Mouse (Mus musculus) embryonic facial prominence, embryonic 11.5 days (tissue): ENCODE measurements at regions not wholly inside any gene's neighbourhood (a gene's known extent, or its start where the extent isn't known, plus 50 kb on each side); places are given as distances from the start of the nearest gene placed in this dataset.
A peak's percentile ranks its signal among the peaks of the same experiment; 100 is the strongest.

Source experiments
- ATAC-seq: fragments of 200-750 bp; cut with Nextera tagmentation; replicated peaks from 2 replicates; pipeline ENCODE4 v1.8.0; 2017; ENCODE audit warnings: low read depth; ENCODE audit not compliant: insufficient number of reproducible peaks, low FRiP score, low TSS enrichment
- DNase-seq: peaks from one replicate; pipeline ENCODE4 v3.0.0-alpha.2; 2015; ENCODE audit warnings: low spot score
- H3K27ac ChIP-seq: fragments of 300-500 bp; sonication (generic); replicated peaks from 2 replicates; pipeline ENCODE4 v1.5.1; 2014; ENCODE audit warnings: mild to moderate bottlenecking, low read depth, low read length, control low read depth
- H3K27me3 ChIP-seq: fragments of 300-500 bp; sonication (generic); 2 replicates; pipeline ENCODE4 v1.6.1; 2014; ENCODE audit warnings: mild to moderate bottlenecking, low read length, moderate library complexity, mixed read lengths; ENCODE audit not compliant: control insufficient read depth, insufficient read depth
- H3K36me3 ChIP-seq: fragments of 300-500 bp; sonication (generic); replicated peaks from 2 replicates; pipeline ENCODE4 v1.6.1; 2014; ENCODE audit warnings: low read depth, mild to moderate bottlenecking, low read length, moderate library complexity, mixed read lengths; ENCODE audit not compliant: control insufficient read depth, insufficient read depth
- H3K4me1 ChIP-seq: fragments of 300-500 bp; sonication (generic); 2 replicates; pipeline ENCODE4 v1.6.1; 2014; ENCODE audit warnings: low read length, mixed read lengths; ENCODE audit not compliant: control insufficient read depth, insufficient read depth
- H3K4me2 ChIP-seq: fragments of 300-500 bp; sonication (generic); 2 replicates; pipeline ENCODE4 v1.6.1; 2014; ENCODE audit warnings: low read depth, mild to moderate bottlenecking, control low read depth, low read length, moderate library complexity
- H3K4me3 ChIP-seq: fragments of 300-500 bp; sonication (generic); 2 replicates; pipeline ENCODE4 v1.5.1; 2014; ENCODE audit warnings: low read depth, low read length, control low read depth
- H3K9ac ChIP-seq: fragments of 300-500 bp; sonication (generic); replicated peaks from 2 replicates; pipeline ENCODE4 v1.6.1; 2014; ENCODE audit warnings: mild to moderate bottlenecking, control low read depth, low read length
- H3K9me3 ChIP-seq: fragments of 300-500 bp; sonication (generic); replicated peaks from 2 replicates; pipeline ENCODE4 v1.6.1; 2016; ENCODE audit warnings: mild to moderate bottlenecking, low read length, inconsistent platforms, mixed read lengths; ENCODE audit not compliant: control insufficient read depth
- WGBS: fragments of 180-500 bp; shearing (Covaris S2); extraction: QIAGEN DNeasy Blood & Tissue Kit; methylation state at CpG from one replicate; pipeline ENCODE4 v1.1.7; 2014; 5-methylcytosine and 5-hydroxymethylcytosine counted together

- no peak for ATAC-seq
- Histone ChIP-seq H3K4me2 (no peak overlapping the region), H3K27me3 (no peaks in the 10 kb centered on the region), H3K4me3 (no peak overlapping the region), H3K9me3 (no peaks in the 10 kb centered on the region), H3K36me3 (no peaks in the 10 kb centered on the region), H3K9ac (no peak overlapping the region), H3K27ac (no peak overlapping the region), H3K4me1 (no peaks in the 10 kb centered on the region)
- DNase-seq, result no peak
- WGBS, result 69% methylated on average over 12 of the region's 12 CpGs
Observed at GRCm38 (mm10) chr4:131046969-131047650, 102.9 kb downstream of the Matn1 start.

- no peaks in the 10 kb centered on the region for H3K4me1 ChIP-seq
- no peaks in the 10 kb centered on the region for H3K36me3 ChIP-seq
- H3K27me3 ChIP-seq, result no peaks in the 10 kb centered on the region
- no peak overlapping the region for H3K9ac ChIP-seq
- DNase-seq, result no peak
- ATAC-seq, result no peak
- H3K27ac ChIP-seq, result no peak overlapping the region
- H3K4me2 ChIP-seq, result no peak overlapping the region
- 90% methylated on average over 3 of the region's 3 CpGs for WGBS
- no peaks in the 10 kb centered on the region for H3K9me3 ChIP-seq
- no peak overlapping the region for H3K4me3 ChIP-seq
Observed at GRCm38 (mm10) chr4:131056293-131056692, 112.1 kb downstream of the Matn1 start.

GRCm38 (mm10) chr4:131059572-131059971, 115.4 kb downstream of the Matn1 start:
- H3K9ac ChIP-seq, result no peak overlapping the region
- no peak overlapping the region for H3K27ac ChIP-seq
- no peaks in the 10 kb centered on the region for H3K9me3 ChIP-seq
- no peaks in the 10 kb centered on the region for H3K36me3 ChIP-seq
- no peaks in the 10 kb centered on the region for H3K4me1 ChIP-seq
- H3K4me2 ChIP-seq, result no peak overlapping the region
- H3K27me3 ChIP-seq, result no peaks in the 10 kb centered on the region
- DNase-seq (no peak), ATAC-seq (no peak)
- no peak overlapping the region for H3K4me3 ChIP-seq
- WGBS, result 62% methylated on average over 7 of the region's 7 CpGs

- WGBS, result 69% methylated on average over 1 of the region's 1 CpGs
- H3K27ac ChIP-seq, result no peak overlapping the region
- H3K9me3 ChIP-seq, result no peaks in the 10 kb centered on the region
- H3K9ac ChIP-seq, result no peak overlapping the region
- no peaks in the 10 kb centered on the region for H3K4me1 ChIP-seq
- no peak overlapping the region for H3K4me3 ChIP-seq
- no peaks in the 10 kb centered on the region for H3K27me3 ChIP-seq
- ATAC-seq (no peak), DNase-seq (no peak)
- no peak overlapping the region for H3K4me2 ChIP-seq
- no peaks in the 10 kb centered on the region for H3K36me3 ChIP-seq
Observed at GRCm38 (mm10) chr4:131060191-131060680, 116.1 kb downstream of the Matn1 start.

- Histone ChIP-seq H3K4me3 (no peak overlapping the region), H3K27ac (no peak overlapping the region), H3K9me3 (no peaks in the 10 kb centered on the region), H3K4me1 (no peaks in the 10 kb centered on the region), H3K36me3 (no peaks in the 10 kb centered on the region), H3K9ac (no peak overlapping the region), H3K4me2 (no peak overlapping the region), H3K27me3 (no peaks in the 10 kb centered on the region)
- no peak for DNase-seq
- WGBS, result 26% methylated on average over 2 of the region's 2 CpGs
- ATAC-seq, result 0 out of 2 replicates have a peak, but pooled peaks have one; percentile 39
Observed at GRCm38 (mm10) chr4:131060706-131061105, 116.5 kb downstream of the Matn1 start.

GRCm38 (mm10) chr4:131062592-131062991, 118.4 kb downstream of the Matn1 start:
- 73% methylated on average over 4 of the region's 4 CpGs for WGBS

GRCm38 (mm10) chr4:131066186-131066939, 122.2 kb downstream of the Matn1 start:
- Histone ChIP-seq H3K27ac (no peak overlapping the region), H3K4me1 (no peaks in the 10 kb centered on the region), H3K9me3 (no peaks in the 10 kb centered on the region), H3K36me3 (no peaks in the 10 kb centered on the region), H3K9ac (no peak overlapping the region), H3K27me3 (no peaks in the 10 kb centered on the region), H3K4me2 (no peak overlapping the region), H3K4me3 (no peak overlapping the region)
- ATAC-seq (0 out of 2 replicates have a peak, but pooled peaks have one; percentile 37), DNase-seq (peak; percentile 24)
- WGBS, result 61% methylated on average over 8 of the region's 8 CpGs

More at GRCm38 (mm10) chr4:131062592-131062991, 118.4 kb downstream of the Matn1 start:
- no peaks in the 10 kb centered on the region for H3K9me3 ChIP-seq
- no peaks in the 10 kb centered on the region for H3K36me3 ChIP-seq
- no peak for DNase-seq
- no peak for ATAC-seq
- no peak overlapping the region for H3K9ac ChIP-seq
- H3K4me2 ChIP-seq, result no peak overlapping the region
- H3K27me3 ChIP-seq, result no peaks in the 10 kb centered on the region
- H3K27ac ChIP-seq, result no peak overlapping the region
- H3K4me1 ChIP-seq, result no peaks in the 10 kb centered on the region
- H3K4me3 ChIP-seq, result no peak overlapping the region

GRCm38 (mm10) chr4:131070566-131070965, 126.4 kb downstream of the Matn1 start:
- Histone ChIP-seq H3K4me3 (no peak overlapping the region), H3K9me3 (no peaks in the 10 kb centered on the region), H3K9ac (no peak overlapping the region), H3K36me3 (no peaks in the 10 kb centered on the region), H3K27ac (no peak overlapping the region), H3K4me2 (no peak overlapping the region), H3K4me1 (no peaks in the 10 kb centered on the region), H3K27me3 (no peaks in the 10 kb centered on the region)
- ATAC-seq (no peak), DNase-seq (no peak)
